Mouse (Mus musculus): ENCODE results near the gene Cog7. TPM values are rescaled to one million over a fixed set of nuclear protein-coding genes. Genes with fewer than 3 reads are reported as not detected.

The Cog7 gene
- total RNA-seq (2014; rRNA removed): 23.4 and 32.5 TPM in 2 replicates
- 7.9 and 24.7 TPM in 2 replicates for polyA plus RNA-seq (2015; fragmentation: Nextera tagmentation; extraction: Ambion mirVana)

DNA sequence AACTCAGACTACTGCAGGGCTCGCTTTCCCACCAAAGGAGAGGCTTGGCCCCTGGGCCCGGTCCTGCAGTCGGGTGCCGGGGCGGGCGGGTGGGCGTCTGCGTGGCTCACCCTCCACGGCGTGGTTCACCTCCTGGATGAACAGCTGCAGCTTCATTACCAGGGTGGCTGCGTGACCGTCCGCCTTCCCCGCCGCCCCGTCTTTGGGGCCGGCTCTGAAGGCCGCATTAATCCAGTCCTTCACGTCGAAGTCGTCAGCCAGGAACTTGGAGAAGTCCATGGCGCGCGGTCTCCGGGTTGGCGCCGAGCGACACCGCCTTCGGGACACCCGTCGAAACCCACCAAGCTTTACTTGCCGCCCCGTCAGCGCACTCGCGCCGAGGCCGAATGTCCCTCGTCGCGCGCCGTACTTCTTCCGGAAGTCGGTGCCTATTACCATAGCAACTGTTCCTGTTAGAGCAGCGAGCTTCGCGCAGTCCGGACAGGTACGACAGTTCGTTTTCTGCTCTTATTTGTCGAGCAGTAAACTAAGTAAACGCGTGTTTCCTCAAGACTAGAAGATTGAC is at the start of gene Cog7:
Gene Cog7 (minus strand): TSS at position 405 of the 565 bp plus-strand sequence.
- H3K4me2 ChIP-seq (ENCODE audit: low read depth): peak within 1 kb of the TSS; percentile 57
- WGBS: under 1% methylated on average over 55 of the region's 55 CpGs
- peaks cover 3% of the 10 kb centered on the region; the same call in 1 of the 2 replicates for H3K4me1 ChIP-seq (ENCODE audit: insufficient read depth)
- DNase-seq (peak; percentile 95), ATAC-seq (peak; percentile 94)
- H3K9me3 ChIP-seq (ENCODE audit: low read length): no peaks in the 10 kb centered on the region
- H3K9ac ChIP-seq: peak within 1 kb of the TSS; percentile 52
- H3K27ac ChIP-seq (ENCODE audit: low read depth, low read length): no peak within 1 kb of the TSS
- TF ChIP-seq CTCF (IDR thresholded peaks at IDR 0.05; ENCODE audit: low read depth): no peak
- peak within 1 kb of the TSS; percentile 79 for H3K4me3 ChIP-seq (ENCODE audit: low read depth, low read length)
- no peaks in the 10 kb centered on the region for H3K27me3 ChIP-seq (ENCODE audit: insufficient read depth, low read length)
- peaks cover 6% of the 10 kb centered on the region; the same call in 1 of the 2 replicates for H3K36me3 ChIP-seq (ENCODE audit: insufficient read depth)

GRCm38 (mm10) chr7:122022131-122022530 is 40.6 kb upstream of the Cog7 start:
- Histone ChIP-seq H3K9me3 (ENCODE audit: low read length) (no peaks in the 10 kb centered on the region), H3K27ac (ENCODE audit: low read depth, low read length) (no peak overlapping the region)
- TF ChIP-seq CTCF (IDR thresholded peaks at IDR 0.05; ENCODE audit: low read depth): no peak

DNA sequence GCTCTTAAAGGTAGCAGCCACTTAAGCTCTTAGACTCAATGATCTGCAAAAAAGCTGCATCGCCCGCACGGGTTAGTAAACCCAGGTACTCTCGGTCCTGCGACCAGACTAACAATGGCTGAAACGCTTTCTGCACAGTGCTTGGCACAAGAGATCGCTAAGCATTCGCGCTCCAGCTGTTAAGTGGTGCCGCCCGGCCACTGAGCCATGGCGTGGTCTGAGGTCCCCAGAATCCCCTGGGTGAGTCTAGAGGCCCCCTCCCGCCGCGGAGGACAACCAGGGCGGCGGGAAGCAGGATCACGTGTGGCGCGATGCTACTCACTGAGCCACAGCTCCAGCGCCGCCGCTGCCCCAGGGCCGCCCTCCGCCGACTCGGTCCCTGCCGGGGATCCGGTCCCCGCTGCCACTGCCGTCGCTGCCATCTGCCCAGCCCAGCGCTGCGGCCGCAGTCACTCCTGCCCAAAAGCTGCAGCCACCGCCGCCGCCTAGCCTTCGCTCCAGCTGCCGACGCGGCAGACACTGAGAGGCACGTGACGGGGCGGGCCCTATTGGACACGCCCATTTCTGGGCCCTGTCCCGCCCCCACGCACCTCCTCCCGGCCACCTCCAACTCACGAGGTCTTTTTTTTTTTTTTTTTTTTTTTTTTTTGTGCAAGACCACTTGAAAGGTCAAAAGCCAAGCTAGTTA is 39.3 kb upstream of the Cog7 start, which contains the start of gene Gga2:
Gene Gga2 (minus strand): TSS at position 556 of the 688 bp plus-strand sequence.
- peaks cover 3% of the 10 kb centered on the region; the same call in 1 of the 2 replicates for H3K4me1 ChIP-seq (ENCODE audit: insufficient read depth)
- WGBS: 2% methylated on average over 49 of the region's 50 CpGs
- TF ChIP-seq CTCF (IDR thresholded peaks at IDR 0.05; ENCODE audit: low read depth): no peak
- peak within 1 kb of the TSS; percentile 85 for H3K4me3 ChIP-seq (ENCODE audit: low read depth, low read length)
- peak within 1 kb of the TSS; percentile 92 for H3K9ac ChIP-seq
- H3K27ac ChIP-seq (ENCODE audit: low read depth, low read length): peak within 1 kb of the TSS; percentile 87
- no peaks in the 10 kb centered on the region for H3K27me3 ChIP-seq (ENCODE audit: insufficient read depth, low read length)
- peak; percentile 90 for DNase-seq
- H3K4me2 ChIP-seq (ENCODE audit: low read depth): peak within 1 kb of the TSS; percentile 71
- peak; percentile 93 for ATAC-seq
- no peaks in the 10 kb centered on the region for H3K9me3 ChIP-seq (ENCODE audit: low read length)
- peaks cover 3% of the 10 kb centered on the region; the same call in 1 of the 2 replicates for H3K36me3 ChIP-seq (ENCODE audit: insufficient read depth)

More at GRCm38 (mm10) chr7:122022131-122022530, 40.6 kb upstream of the Cog7 start:
- no peak overlapping the region for H3K4me2 ChIP-seq (ENCODE audit: low read depth)
- ATAC-seq (no peak), DNase-seq (no peak)
- H3K36me3 ChIP-seq (ENCODE audit: insufficient read depth): peaks cover 3% of the 10 kb centered on the region; the same call in 1 of the 2 replicates
- H3K27me3 ChIP-seq (ENCODE audit: insufficient read depth, low read length): no peaks in the 10 kb centered on the region
- H3K4me1 ChIP-seq (ENCODE audit: insufficient read depth): peaks cover 3% of the 10 kb centered on the region; the same call in 1 of the 2 replicates
- H3K4me3 ChIP-seq (ENCODE audit: low read depth, low read length): no peak overlapping the region
- WGBS: 96% methylated on average over 2 of the region's 2 CpGs
- no peak overlapping the region for H3K9ac ChIP-seq

GRCm38 (mm10) chr7:122020273-122020666 is 38.8 kb upstream of the Cog7 start:
- peaks cover 3% of the 10 kb centered on the region; the same call in 1 of the 2 replicates for H3K4me1 ChIP-seq (ENCODE audit: insufficient read depth)
- H3K9ac ChIP-seq: peak overlapping the region; percentile 92
- DNase-seq (no peak), ATAC-seq (peak; percentile 60)
- H3K36me3 ChIP-seq (ENCODE audit: insufficient read depth): peaks cover 3% of the 10 kb centered on the region; the same call in 1 of the 2 replicates
- peak overlapping the region; percentile 71 for H3K4me2 ChIP-seq (ENCODE audit: low read depth)
- WGBS: 3% methylated on average over 6 of the region's 6 CpGs
- H3K27ac ChIP-seq (ENCODE audit: low read depth, low read length): peak overlapping the region; percentile 87
- TF ChIP-seq CTCF (IDR thresholded peaks at IDR 0.05; ENCODE audit: low read depth): no peak
- H3K4me3 ChIP-seq (ENCODE audit: low read depth, low read length): peak overlapping the region; percentile 85
- no peaks in the 10 kb centered on the region for H3K9me3 ChIP-seq (ENCODE audit: low read length)
- H3K27me3 ChIP-seq (ENCODE audit: insufficient read depth, low read length): no peaks in the 10 kb centered on the region

DNA sequence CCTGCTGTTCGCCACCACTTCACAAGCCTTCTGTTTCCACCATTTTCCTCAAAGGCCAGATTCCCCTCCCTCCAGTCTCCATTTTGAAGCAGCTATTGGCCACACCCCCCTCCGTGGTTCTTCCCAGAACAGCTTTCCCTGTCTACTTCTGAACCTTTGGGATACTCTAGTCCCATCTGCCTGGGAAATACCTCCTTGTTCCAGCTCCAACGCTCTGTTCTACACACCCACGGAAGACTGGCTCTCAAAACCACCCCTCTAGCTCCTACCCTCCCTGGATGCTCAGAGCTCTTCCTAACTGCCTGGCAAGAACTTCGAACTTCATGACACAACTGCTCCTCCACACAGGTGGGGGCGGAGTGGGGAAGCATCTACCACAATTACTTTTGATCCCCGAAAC is 37.5 kb upstream of the Cog7 start:
- peak overlapping the region; percentile 85 for H3K4me3 ChIP-seq (ENCODE audit: low read depth, low read length)
- H3K27ac ChIP-seq (ENCODE audit: low read depth, low read length): no peak overlapping the region
- no peaks in the 10 kb centered on the region for H3K27me3 ChIP-seq (ENCODE audit: insufficient read depth, low read length)
- no peaks in the 10 kb centered on the region for H3K9me3 ChIP-seq (ENCODE audit: low read length)
- DNase-seq (no peak), ATAC-seq (no peak)
- no peak for TF ChIP-seq CTCF (IDR thresholded peaks at IDR 0.05; ENCODE audit: low read depth)
- peaks cover 3% of the 10 kb centered on the region; the same call in 1 of the 2 replicates for H3K36me3 ChIP-seq (ENCODE audit: insufficient read depth)
- WGBS: 76% methylated on average over 7 of the region's 7 CpGs
- peak overlapping the region; percentile 71 for H3K4me2 ChIP-seq (ENCODE audit: low read depth)
- H3K4me1 ChIP-seq (ENCODE audit: insufficient read depth): peaks cover 3% of the 10 kb centered on the region; the same call in 1 of the 2 replicates
- no peak overlapping the region for H3K9ac ChIP-seq

DNA sequence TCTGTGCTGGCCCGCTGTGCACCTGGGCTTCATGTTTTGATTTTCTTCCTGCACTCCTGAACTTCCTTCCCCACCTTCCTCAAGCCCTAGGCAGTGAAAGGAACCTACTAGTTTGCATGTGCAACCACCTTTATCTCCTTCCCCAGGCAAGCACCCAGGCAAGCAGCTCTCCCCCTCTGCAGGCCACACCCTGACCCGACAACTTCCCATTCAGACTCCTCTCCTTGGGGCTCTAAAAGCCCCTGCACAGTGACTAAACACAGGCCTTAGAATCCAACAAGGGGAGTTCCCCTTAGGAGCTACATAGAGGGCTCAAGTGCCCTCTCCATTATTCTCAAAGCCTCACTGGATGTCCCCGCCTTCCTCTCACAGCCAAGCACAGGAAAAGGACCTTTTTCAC is 36.7 kb upstream of the Cog7 start:
- TF ChIP-seq CTCF (IDR thresholded peaks at IDR 0.05; ENCODE audit: low read depth): no peak
- no peak overlapping the region for H3K27ac ChIP-seq (ENCODE audit: low read depth, low read length)
- WGBS: 62% methylated on average over 3 of the region's 3 CpGs
- no peaks in the 10 kb centered on the region for H3K27me3 ChIP-seq (ENCODE audit: insufficient read depth, low read length)
- H3K4me3 ChIP-seq (ENCODE audit: low read depth, low read length): no peak overlapping the region
- H3K4me2 ChIP-seq (ENCODE audit: low read depth): peak overlapping the region; percentile 71
- H3K36me3 ChIP-seq (ENCODE audit: insufficient read depth): peaks cover 3% of the 10 kb centered on the region; the same call in 1 of the 2 replicates
- peaks cover 3% of the 10 kb centered on the region; the same call in 1 of the 2 replicates for H3K4me1 ChIP-seq (ENCODE audit: insufficient read depth)
- H3K9ac ChIP-seq: no peak overlapping the region
- no peak for DNase-seq
- no peaks in the 10 kb centered on the region for H3K9me3 ChIP-seq (ENCODE audit: low read length)
- no peak for ATAC-seq

- no peak for TF ChIP-seq CTCF (IDR thresholded peaks at IDR 0.05; ENCODE audit: low read depth)
- no peak overlapping the region for H3K4me3 ChIP-seq (ENCODE audit: low read depth, low read length)
- peaks cover 18% of the 10 kb centered on the region for H3K36me3 ChIP-seq (ENCODE audit: insufficient read depth)
- H3K9ac ChIP-seq: no peak overlapping the region
- H3K27me3 ChIP-seq (ENCODE audit: insufficient read depth, low read length): no peaks in the 10 kb centered on the region
- no peak overlapping the region for H3K4me2 ChIP-seq (ENCODE audit: low read depth)
- WGBS: 84% methylated on average over 10 of the region's 10 CpGs
- DNase-seq (no peak), ATAC-seq (no peak)
- no peaks in the 10 kb centered on the region for H3K9me3 ChIP-seq (ENCODE audit: low read length)
- no peak overlapping the region for H3K27ac ChIP-seq (ENCODE audit: low read depth, low read length)
- H3K4me1 ChIP-seq (ENCODE audit: insufficient read depth): peaks cover 3% of the 10 kb centered on the region; the same call in 1 of the 2 replicates
These were observed 34.2 kb upstream of the Cog7 start for GRCm38 (mm10) chr7:122015734-122016133.
